Mouse (Mus musculus) myocyte (in vitro differentiated cells): ENCODE data around the gene Gpr162.

Experiments used
- CEBPB ChIP-seq: IDR thresholded peaks from 2 replicates; pipeline ENCODE4 v1.6.1; 2011; ENCODE audit warnings: mild to moderate bottlenecking, moderate library complexity; ENCODE audit not compliant: poor library complexity, insufficient read depth, severe bottlenecking
- E2F4 ChIP-seq: IDR thresholded peaks from one replicate; pipeline ENCODE4 v1.6.1; 2011; ENCODE audit warnings: mild to moderate bottlenecking, control low read depth, moderate library complexity; ENCODE audit not compliant: insufficient read depth
- MAX ChIP-seq: IDR thresholded peaks from one replicate; pipeline ENCODE4 v1.6.1; 2011; ENCODE audit warnings: low read depth, mild to moderate bottlenecking, control low read depth
- MYOD1 ChIP-seq, 3 experiments: IDR thresholded peaks; one replicate each; pipeline ENCODE4 v1.6.1; 2011; ENCODE audit warnings: control low read depth in 2 of 3, low read depth in 2 of 3, mild to moderate bottlenecking in 2 of 3, moderate library complexity in 1 of 3; ENCODE audit not compliant: insufficient read length in 2 of 3, control insufficient read depth in 1 of 3
- MYOG ChIP-seq, 3 experiments: IDR thresholded peaks; one replicate each; pipeline ENCODE4 v1.6.1; 2011; ENCODE audit warnings: control low read depth in 2 of 3, low read depth in 2 of 3, mild to moderate bottlenecking in 2 of 3; ENCODE audit not compliant: insufficient read length in 2 of 3, control insufficient read depth in 1 of 3, insufficient read depth in 1 of 3
- POLR2A ChIP-seq: IDR thresholded peaks from one replicate; pipeline ENCODE4 v1.6.1; 2011; ENCODE audit warnings: low read depth, mild to moderate bottlenecking, control low read depth, moderate library complexity; ENCODE audit not compliant: insufficient read length
- POLR2AphosphoS2 ChIP-seq: IDR thresholded peaks from one replicate; pipeline ENCODE4 v1.6.1; 2011; ENCODE audit warnings: low read depth, control low read depth; ENCODE audit not compliant: insufficient read length
- SRF ChIP-seq: IDR thresholded peaks from one replicate; pipeline ENCODE4 v1.6.1; 2011; ENCODE audit warnings: low read depth; ENCODE audit not compliant: control insufficient read depth, insufficient read length
- TCF12 ChIP-seq: IDR thresholded peaks from one replicate; pipeline ENCODE4 v1.6.1; 2011; ENCODE audit warnings: mild to moderate bottlenecking, control low read depth; ENCODE audit not compliant: poor library complexity, insufficient read depth, severe bottlenecking
- TCF3 ChIP-seq: IDR thresholded peaks from one replicate; pipeline ENCODE4 v1.6.1; 2011; ENCODE audit warnings: low read depth, control low read depth; ENCODE audit not compliant: insufficient read length
- USF1 ChIP-seq: IDR thresholded peaks from one replicate; pipeline ENCODE4 v1.6.1; 2011; ENCODE audit warnings: low read depth, mild to moderate bottlenecking, control low read depth, moderate library complexity

GRCm38 (mm10) chr6:124900801-124901480 is 37.2 kb upstream of the Gpr162 start:
- TF ChIP-seq CEBPB (no peak), POLR2A (no peak), POLR2AphosphoS2 (no peak), E2F4 (no peak), MYOG (IDR thresholded peaks at IDR 0.05; ENCODE audit: control insufficient read depth in 1 of 3, insufficient read depth in 1 of 3, insufficient read length in 2 of 3, low read depth in 2 of 3) (no peak), SRF (no peak), MAX (no peak), USF1 (no peak), MYOD1 (IDR thresholded peaks at IDR 0.05; ENCODE audit: control insufficient read depth in 1 of 3, insufficient read length in 2 of 3, low read depth in 2 of 3) (no peak), TCF12 (no peak), TCF3 (no peak)
